Mouse (Mus musculus) cerebellum, adult 11 months (tissue): ENCODE data around the gene Olfr1226.
"Not testable (repeated sequence)": the region's sequence is repeated elsewhere in the genome, so short reads cannot be mapped to it uniquely, and the experiment has no call there.

Experiments used
- DNase-seq: peaks from one replicate; pipeline ENCODE4 v3.0.0; 2022

The Olfr1226 gene

DNA sequence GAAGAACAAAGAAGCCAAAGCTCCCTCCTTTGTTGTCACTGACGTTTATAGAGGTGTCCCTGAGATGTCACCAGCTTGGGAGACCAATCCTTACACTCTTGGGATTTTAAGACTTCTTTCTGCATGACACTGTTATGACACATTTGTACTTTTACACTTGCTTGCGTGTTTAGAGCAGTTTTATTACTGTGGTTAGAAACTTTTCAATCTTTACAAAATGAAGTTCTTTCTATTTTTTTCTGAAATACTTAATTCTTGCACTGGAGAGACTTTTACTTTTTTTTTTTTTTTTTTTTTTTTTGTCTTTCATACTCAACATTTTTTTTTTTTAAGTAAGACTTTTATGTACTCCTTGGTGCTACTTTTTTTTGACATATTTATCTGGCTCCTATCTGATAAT, at the start of gene Olfr1226:
Gene Olfr1226 (minus strand): TSS at position 101 of the 400 bp plus-strand sequence.
- DNase-seq = no peak

DNA sequence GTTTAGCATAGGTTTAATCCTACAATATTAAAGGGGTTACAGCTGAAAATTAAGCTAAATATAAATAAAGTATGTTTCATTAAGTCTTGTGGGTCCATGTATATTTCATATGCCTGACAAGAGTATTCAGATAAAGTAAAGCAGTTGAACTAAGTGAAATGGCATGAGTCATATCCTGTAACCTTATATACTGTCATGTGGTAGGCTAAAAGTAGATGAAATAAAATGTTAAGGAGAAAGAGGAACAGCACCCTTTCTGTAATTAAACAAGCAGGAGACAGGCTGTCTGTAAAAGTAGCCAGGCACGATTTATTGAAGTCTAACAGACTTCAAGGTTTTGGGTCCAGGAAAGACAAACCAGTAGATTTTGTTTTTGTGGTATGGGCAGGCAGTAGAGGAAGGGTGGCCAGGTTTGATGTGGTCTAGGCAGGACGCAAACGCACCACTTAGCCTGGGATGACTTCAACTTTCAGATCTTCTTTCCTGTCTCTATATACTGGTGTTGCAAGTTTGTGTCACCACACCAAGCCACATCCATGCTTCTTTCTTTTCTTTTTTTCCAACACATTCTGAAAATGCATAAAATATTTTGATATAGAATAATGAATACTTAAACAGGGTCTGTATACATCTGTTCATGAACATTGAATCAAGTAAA, 3.4 kb downstream of the Olfr1226 start:
- DNase-seq = no peak

DNA sequence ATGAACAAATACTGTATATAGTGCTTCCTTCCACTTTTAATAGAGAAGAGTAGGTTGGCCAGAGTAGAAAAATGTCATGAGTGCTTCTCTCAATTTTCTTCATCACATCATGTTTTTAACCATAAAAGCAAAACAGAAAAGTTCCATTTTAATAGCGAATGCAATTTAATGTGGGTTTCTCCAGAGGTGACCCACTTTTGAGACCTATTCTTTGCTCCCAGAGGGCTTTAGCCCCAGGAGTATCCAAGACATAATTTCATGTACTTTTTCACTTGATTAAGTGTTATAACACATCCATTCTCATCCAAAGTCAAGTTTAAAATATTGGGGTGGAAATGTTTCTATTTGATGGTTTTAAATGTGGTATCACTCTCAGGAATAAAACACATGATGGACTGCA, 25.3 kb downstream of the Olfr1226 start, which contains the start of gene Olfr1225:
Gene Olfr1225 (minus strand): TSS at position 101 of the 400 bp plus-strand sequence.
- DNase-seq = no peak

DNA sequence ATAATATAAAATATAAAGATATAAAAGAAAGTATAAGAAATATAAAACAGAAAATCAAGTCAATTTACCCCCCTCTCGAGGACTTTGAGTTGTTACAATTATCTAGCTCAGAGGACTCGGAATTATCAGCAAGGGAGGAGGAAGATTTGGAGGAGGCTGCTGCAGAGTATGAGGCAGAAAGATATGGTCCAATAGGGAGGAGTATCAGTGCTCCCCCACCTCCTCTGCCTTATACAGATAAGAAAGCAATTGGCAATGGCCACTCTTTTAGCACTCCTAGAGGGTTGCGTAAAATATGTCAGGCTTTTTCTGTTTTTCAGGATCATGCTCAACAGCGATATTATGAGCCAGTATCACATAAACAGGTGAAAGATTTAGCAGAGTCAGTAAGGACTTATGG, 35.1 kb downstream of the Olfr1226 start:
- DNase-seq = not testable (repeated sequence)

DNA sequence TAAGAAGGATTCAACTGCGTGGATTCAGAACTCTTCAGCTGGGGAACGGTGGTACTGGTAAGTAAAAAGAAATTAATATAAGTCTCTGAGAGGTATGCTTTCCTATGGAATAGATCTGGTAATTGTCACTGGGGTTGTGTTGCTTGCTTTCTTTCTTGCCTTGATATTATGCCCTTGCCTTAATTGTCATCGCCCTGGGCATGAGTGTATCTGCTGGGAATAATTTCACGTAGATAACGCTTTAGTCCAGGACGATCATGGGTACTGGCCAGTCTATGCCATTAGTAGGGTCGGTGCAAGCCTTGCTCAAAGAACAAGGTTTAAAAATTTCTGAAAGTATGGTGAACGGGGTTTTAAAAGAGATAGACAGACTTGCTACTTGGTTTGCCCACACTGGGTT, 35.9 kb downstream of the Olfr1226 start, which contains the start of gene Olfr1224-ps1:
Gene Olfr1224-ps1 (minus strand): TSS at position 101 of the 400 bp plus-strand sequence.
- DNase-seq = not testable (repeated sequence)

GRCm38 (mm10) chr2:89151460-89151859, 48.4 kb downstream of the Olfr1226 start, which contains the start of gene Olfr1223:
TSS of gene Olfr1223 (minus strand) at chr2:89151560.
- no peak for DNase-seq
